Mouse (Mus musculus): ENCODE measurements around the gene Gm10778.

GRCm38 (mm10) chr10:81608308-81608707 is 40.6 kb upstream of the Gm10778 start:
- TF ChIP-seq CTCF (IDR thresholded peaks at IDR 0.05; ENCODE audit: low read depth), result peak; percentile 28; the same call in 1 of the 2 replicates
- no peak for TF ChIP-seq EP300 (IDR thresholded peaks at IDR 0.05; ENCODE audit: low read depth)
